Mouse (Mus musculus) testis, postnatal 10 days (tissue): ENCODE data around the gene Notch1.

Source experiments
- DNase-seq: peaks from one replicate; pipeline ENCODE4 v3.0.0; 2021; ENCODE audit warnings: low spot score

Notch1 gene

GRCm38 (mm10) chr2:26500027-26500598 lies 16.4 kb downstream of the Notch1 start:
- DNase-seq, result no peak

GRCm38 (mm10) chr2:26498694-26499093 lies 17.8 kb downstream of the Notch1 start:
- DNase-seq, result no peak

DNA sequence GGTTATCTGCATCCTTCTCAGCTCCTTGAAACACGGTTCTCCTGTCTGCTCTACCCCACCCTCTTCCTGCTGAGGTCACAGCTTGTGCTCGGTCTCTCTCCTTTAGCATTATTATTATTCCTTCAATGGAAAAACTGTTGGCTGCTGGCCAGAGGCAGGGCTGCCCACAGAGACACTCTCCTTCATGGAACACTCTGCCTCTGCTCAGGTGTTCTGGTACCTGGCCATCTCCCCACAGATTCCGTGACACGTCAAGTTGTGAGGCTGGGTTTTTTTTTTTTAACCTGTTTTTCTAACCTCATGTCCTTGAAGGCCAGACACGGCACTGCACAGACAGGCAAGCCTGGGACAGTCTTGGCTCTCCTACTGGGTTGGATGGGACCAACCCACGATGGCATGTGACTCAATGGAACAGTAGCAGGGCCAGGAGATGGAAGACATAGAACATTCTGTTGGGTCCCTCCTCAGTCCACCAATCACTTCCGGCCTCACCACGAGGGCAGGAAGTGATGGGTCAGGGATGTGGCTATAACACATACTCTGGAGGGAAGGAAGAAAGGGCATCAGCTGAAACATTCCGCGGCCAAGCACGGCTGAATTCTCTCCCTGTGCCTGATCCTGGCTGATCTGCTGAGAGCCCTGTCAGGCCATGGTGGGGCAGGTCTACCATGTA lies 18.5 kb downstream of the Notch1 start:
- no peak for DNase-seq

DNA sequence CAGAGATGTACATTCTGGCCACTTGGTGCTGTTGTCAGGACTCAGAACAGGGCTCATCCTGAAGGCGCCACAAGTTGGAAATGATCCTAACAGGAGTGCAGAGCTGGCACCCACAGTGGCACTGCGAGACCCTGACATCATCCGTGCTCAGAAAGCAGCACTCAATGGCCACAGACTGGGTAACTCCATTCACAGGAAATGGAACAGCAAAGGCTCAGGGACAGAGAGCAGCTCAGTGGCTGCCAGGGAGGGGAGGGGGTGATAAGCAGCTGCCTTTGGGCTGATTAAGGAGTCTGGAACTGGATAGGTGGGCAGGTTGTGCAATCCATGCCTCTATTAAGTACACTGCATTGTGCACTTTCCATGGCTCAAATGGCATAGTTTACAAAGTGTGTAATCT lies 20.0 kb downstream of the Notch1 start:
- no peak for DNase-seq

DNA sequence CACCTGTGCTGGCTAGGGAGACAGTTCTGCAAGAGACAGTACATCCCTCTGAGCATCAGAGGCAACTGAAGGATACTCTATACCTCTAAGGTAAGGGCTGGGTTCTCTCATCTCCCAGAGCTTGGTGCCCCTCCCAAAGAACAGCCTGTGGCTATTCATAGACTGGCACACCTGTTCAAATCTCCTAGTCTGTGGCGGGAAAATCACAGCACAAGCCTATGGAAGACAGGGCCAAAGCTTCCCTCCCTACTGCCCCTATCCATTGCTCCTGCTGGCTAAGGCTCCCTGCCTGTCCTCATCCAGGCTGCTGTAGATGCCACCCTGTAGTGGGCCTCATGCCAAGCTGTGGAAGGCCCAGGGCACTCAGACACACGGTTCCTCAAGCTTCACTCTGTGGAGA lies 20.8 kb downstream of the Notch1 start:
- DNase-seq, result no peak

DNA sequence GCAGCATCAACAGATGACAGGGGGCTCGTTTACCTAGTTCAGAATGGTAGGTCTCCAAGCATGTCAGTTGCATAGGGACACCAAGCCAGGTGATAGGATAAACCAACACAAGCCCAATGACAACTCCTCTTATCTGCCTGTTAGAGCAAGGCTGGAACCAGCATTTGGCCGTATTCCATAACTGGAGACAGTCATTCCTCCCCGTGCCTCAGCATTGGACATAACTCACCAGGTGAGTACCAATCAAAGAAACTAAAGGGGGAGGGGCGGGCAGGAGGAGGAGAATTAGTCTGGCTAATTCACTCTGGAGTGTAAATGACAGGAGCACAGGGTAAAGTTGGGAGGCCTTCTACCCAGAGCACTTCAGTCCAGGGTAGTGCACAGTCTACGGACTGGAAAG lies 21.5 kb downstream of the Notch1 start:
- no peak for DNase-seq

- DNase-seq, result no peak
Observed at GRCm38 (mm10) chr2:26494396-26494795, 22.1 kb downstream of the Notch1 start.

DNA sequence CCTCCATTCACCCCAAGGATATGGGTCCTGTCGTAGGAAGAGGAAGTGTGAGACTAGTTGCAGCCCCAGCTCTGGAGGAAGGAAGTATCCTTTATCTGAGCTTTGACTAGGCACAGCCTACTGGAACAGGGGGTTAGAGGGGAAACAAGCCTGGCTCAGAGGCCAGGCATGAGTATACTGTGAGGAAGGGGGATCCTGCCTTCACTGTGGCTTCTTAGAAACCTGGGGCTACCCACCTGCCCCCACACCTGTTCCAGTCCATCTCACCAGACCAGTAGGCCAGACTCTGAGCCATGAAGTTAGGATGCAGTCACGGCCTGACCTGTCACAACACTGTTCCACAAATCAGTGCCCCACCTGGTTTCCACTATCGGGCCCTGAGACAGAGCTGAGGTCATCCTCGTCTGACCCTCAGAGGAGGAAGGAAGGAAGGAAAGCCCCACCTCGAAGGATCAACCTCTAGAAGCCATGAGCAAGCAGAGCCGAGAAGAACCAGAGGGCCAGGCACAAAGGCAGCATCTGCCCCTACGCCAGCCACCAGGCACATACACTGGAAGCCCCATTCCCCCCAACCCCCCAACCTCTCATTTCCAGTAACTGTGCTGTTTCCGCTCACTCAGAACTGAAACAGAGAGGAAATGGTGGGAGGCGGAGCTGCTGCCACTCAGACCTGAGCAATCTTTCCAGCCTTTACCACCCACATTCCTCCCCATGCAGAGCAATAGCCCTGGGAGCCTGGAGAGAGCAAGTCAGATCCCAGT lies 23.3 kb downstream of the Notch1 start:
- no peak for DNase-seq

GRCm38 (mm10) chr2:26490760-26491301 lies 25.6 kb downstream of the Notch1 start:
- DNase-seq, result no peak

DNA sequence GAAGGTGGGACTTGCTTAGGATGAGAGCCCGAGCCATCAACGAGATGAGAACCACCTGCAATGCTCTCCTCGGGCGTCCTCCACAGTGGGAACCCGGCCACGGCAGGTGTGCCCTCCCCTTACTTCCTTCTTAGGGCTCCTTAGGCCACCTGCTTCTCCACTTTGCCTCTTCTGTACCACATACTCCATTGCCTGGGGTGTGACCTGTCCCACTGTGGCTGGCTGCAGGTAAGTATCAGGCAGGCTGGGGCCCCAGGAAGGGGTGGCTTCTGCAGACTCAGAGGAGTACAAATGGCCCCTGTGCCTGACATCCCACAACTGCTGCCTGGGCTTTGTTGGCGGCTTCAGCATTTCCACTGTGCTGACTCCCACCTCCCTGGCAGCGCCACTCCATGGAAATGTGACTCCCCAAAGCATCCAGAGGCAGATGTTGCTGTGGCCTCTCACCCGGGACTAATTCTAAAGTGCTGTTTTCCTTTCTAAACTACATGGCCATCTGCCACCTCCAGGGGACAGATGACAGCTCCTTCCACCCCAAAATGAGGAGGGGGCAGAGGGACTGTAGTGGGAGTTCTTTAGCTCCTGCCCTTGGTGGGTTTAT lies 27.8 kb downstream of the Notch1 start:
- no peak for DNase-seq

DNA sequence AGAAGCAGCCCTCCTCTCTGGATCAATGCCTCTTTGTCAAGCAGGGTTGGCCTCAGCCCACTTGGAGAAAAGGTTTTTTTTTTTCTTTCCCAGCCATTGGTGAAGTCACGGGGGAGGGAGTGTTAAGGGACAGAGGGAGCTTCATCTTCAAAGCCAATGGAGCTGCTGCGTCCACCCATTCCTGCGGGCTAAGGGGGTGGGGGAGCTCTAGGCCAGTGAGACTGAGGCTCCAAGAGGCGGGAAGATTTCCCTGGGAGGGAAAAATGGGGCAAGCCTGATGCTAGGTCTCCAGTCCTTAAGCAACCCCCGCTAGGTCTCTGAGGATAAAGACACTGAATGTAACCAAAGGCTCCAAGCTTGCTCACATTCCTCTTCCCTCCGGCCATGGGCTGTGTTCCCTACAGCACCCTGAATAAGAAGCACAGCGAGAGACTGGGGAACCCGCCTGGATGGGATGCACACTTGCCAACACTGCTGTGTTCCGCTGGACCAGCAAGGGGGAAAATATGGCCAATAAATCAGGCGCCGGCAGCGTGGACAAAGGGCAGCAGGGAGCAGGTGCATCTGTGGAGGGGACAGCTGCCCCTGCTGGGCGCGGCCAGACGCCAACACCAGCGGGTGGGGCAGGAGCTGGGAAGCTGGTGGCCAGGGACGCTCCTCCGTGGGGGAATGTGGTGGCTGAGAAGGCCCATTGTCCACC lies 29.0 kb downstream of the Notch1 start:
- DNase-seq, result no peak

- DNase-seq, result no peak
Observed at GRCm38 (mm10) chr2:26486835-26487321, 29.6 kb downstream of the Notch1 start.

- no peak for DNase-seq
Observed at GRCm38 (mm10) chr2:26486264-26486810, 30.1 kb downstream of the Notch1 start.

DNA sequence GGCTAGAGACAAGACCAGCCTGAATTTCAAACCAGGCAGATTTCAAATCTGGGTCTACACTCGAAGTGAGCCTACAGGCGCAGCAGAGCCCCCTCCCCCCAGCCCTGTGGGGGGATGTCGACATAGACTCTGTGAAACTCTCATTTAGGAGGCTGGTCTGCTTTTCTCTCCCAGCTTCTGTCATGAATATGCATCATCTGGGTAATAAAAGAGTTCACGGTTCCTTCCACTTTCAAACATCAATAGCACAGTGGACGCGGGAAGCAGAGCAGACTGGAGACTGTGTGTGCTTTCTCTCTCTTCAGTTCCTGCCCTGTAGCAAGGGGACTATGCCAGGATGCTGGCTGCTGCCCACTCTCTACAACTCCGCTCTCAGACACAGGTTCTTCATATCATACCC lies 30.8 kb downstream of the Notch1 start:
- no peak for DNase-seq

- DNase-seq, result no peak
Observed at GRCm38 (mm10) chr2:26485278-26485677, 31.2 kb downstream of the Notch1 start.

DNA sequence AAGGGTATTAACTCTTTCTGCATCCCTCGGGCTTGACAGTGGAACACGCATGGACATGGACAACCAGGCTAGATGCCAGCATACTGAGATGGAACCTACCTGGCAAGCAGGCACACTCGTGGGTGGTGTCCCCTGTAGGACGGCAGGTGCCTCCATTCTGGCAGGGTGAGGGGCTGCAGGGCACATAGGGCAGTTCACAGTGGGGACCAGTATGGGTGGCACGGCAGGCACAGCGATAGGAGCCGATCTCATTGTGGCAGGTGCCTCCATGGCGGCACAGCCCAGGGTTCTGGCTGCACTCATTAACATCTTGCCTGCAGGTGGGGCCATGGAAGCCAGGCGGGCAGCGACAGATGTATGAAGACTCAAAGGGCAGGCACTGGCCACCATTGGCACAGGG lies 32.3 kb downstream of the Notch1 start:
- DNase-seq, result no peak

- DNase-seq, result no peak
Observed at GRCm38 (mm10) chr2:26483230-26483869, 33.1 kb downstream of the Notch1 start.

GRCm38 (mm10) chr2:26482824-26483223 lies 33.6 kb downstream of the Notch1 start:
- DNase-seq, result no peak

DNA sequence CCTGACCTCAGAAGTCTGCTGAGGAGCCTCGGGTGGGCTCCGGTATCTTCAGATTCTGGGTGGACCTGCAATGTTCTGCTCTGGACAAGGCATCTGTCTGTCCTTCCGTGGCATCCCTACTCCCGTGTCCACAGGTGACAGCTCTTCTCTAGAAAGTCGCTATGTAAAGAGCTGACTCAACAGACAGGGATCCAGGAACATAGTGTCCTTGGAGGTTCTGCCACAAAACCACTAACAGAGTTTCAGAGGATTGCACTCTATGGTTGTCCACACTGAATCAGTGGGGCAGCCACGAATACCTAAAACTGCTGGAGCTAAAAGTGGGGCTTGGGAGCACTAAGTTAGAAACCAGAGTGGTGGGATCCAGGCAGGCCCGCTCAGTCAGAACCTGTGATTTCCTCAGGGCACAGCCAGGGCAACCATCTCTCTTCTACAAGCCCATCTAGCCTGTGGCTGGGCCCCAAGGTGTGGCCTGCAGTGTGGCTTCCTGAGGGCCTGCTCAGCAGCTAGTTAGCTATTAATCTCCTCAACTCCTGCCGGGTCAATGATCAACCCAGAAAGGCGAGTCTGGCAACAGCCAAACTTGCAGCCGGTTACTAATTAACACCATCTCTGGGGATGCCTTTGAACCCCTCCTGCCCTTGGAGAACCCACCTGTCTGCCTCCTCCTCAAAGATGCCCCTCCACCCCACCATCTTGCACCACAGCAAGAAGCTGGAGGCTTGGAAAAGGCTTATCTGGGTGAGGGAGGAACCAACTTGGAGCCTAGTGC lies 34.6 kb downstream of the Notch1 start:
- DNase-seq, result no peak

DNA sequence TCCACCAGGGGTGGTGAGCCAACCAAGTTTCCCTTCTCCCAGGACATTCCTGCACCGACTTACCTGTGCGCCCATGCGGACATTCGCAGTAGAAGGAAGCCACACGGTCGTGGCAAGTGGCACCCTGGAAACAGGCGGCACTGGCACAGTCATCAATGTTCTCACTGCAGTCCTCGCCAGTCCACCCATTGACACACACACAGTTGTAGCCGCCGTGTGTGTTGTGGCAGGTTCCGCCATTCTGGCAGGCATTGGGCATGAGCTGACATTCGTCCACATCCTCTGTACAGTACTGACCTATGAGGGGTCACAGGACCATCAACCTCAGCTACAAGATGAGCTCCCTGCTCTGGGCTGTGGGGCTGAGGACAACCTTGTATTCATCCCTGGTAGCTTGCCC lies 35.6 kb downstream of the Notch1 start:
- DNase-seq, result no peak
